Mouse (Mus musculus) kidney, embryonic 16.5 days (tissue): ENCODE results near the gene Cpne1. TPM values are rescaled to one million over a fixed set of nuclear protein-coding genes. Genes with fewer than 3 reads are reported as not detected.
A peak's percentile ranks its signal among the peaks of the same experiment; 100 is the strongest.

Experiments
- ATAC-seq: fragments of 200-750 bp; cut with Nextera tagmentation; 2 replicates; pipeline ENCODE4 v1.8.0; 2017; ENCODE audit warnings: moderate TSS enrichment; ENCODE audit not compliant: low FRiP score, low TSS enrichment
- H3K27ac ChIP-seq: fragments of 300-500 bp; sonication (generic); 2 replicates; pipeline ENCODE4 v1.5.1; 2014; ENCODE audit warnings: low read length
- H3K27me3 ChIP-seq: fragments of 300-500 bp; sonication (generic); 2 replicates; pipeline ENCODE4 v1.6.1; 2014; ENCODE audit warnings: low read length, control low read depth, mixed read lengths; ENCODE audit not compliant: insufficient read depth
- H3K36me3 ChIP-seq: fragments of 300-500 bp; sonication (generic); 2 replicates; pipeline ENCODE4 v1.6.1; 2014; ENCODE audit warnings: low read length, control low read depth, mixed read lengths; ENCODE audit not compliant: insufficient read depth
- H3K4me1 ChIP-seq: fragments of 300-500 bp; sonication (generic); 2 replicates; pipeline ENCODE4 v1.6.1; 2014; ENCODE audit warnings: low read length, control low read depth, mixed read lengths; ENCODE audit not compliant: insufficient read depth
- H3K4me2 ChIP-seq: fragments of 300-500 bp; sonication (generic); replicated peaks from 2 replicates; pipeline ENCODE4 v1.6.1; 2014; ENCODE audit warnings: low read depth, low read length
- H3K4me3 ChIP-seq: fragments of 300-500 bp; sonication (generic); 2 replicates; pipeline ENCODE4 v1.5.1; 2014; ENCODE audit warnings: mild to moderate bottlenecking, low read length
- H3K9ac ChIP-seq: fragments of 300-500 bp; sonication (generic); replicated peaks from 2 replicates; pipeline ENCODE4 v1.6.1; 2014; ENCODE audit warnings: low read length
- H3K9me3 ChIP-seq: fragments of 300-500 bp; sonication (generic); 2 replicates; pipeline ENCODE4 v1.6.1; 2016; ENCODE audit warnings: low read length, control low read depth
- WGBS: fragments of 180-500 bp; shearing (Covaris S2); extraction: QIAGEN DNeasy Blood & Tissue Kit; methylation state at CpG from one replicate; pipeline ENCODE4 v1.1.7; 2014; 5-methylcytosine and 5-hydroxymethylcytosine counted together
- polyA plus RNA-seq: library from polyadenylated mRNA; unstranded; fragments of >200 nt; fragmentation: Nextera tagmentation; extraction: Ambion mirVana; gene quantifications from 2 replicates; pipeline ENCODE4 v1.2.1, GENCODE M21; 2015

The Cpne1 gene
- polyA plus RNA-seq, 1 experiment from 2014 or later, result 70.6 TPM

DNA sequence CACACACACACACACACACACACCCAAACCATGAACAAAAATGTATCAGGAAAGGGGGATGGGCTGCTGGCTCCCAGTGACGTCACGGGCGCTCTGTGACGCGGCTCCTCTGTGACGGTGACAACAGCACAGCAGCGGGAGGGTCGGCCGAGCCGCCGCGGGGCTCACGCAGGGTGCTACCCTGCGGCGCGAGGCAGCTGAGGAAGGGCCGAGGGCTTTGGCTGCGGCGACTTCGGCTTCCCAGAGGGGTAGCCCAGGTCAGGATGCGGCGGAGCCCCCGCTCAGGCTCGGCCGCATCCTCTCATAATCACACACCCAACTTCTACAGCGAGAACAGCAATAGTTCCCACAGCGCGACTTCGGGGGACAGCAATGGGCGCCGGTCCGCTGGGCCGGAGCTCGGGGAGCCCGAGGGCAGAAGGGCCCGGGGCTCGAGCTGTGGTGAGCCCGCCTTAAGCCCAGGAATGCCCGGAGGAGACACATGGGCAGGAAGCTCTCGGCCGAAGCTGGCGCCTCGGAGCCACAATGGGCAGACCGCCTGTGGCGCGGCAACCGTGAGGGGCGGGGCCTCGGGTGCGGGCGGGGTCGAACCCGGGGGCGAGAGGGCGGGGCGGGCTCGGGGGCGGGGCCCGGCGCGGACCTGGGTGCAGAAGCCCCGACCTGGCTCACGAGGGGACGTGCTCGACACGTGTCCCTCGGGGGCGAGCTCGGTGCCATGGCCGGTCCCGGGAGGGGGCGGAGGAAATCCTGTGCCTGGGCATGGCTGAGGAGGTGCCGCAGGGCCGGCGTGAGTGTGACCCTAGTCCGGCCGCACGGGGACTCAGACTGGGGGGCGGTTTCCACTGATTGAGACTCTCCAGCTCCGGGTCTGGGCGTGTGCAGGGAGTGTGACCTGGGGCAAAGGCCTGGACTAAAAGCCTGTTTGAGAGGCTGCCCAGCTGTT, 46.4 kb downstream of the Cpne1 start, which contains the start of gene Spag4:
Gene Spag4, plus strand, starts transcription at position 77 of the 943 bp plus-strand sequence.
- H3K4me2 ChIP-seq, result peak within 1 kb of the TSS; percentile 96
- no peaks in the 10 kb centered on the region for H3K27me3 ChIP-seq
- peak within 1 kb of the TSS; percentile 85 for H3K27ac ChIP-seq
- H3K4me3 ChIP-seq, result peak within 1 kb of the TSS; percentile 73
- peak within 1 kb of the TSS; percentile 86 for H3K9ac ChIP-seq
- peak; percentile 87 for ATAC-seq
- H3K4me1 ChIP-seq, result peaks cover 8% of the 10 kb centered on the region
- under 1% methylated on average over 68 of the region's 81 CpGs for WGBS
- peaks cover 16% of the 10 kb centered on the region for H3K36me3 ChIP-seq
- no peaks in the 10 kb centered on the region for H3K9me3 ChIP-seq

DNA sequence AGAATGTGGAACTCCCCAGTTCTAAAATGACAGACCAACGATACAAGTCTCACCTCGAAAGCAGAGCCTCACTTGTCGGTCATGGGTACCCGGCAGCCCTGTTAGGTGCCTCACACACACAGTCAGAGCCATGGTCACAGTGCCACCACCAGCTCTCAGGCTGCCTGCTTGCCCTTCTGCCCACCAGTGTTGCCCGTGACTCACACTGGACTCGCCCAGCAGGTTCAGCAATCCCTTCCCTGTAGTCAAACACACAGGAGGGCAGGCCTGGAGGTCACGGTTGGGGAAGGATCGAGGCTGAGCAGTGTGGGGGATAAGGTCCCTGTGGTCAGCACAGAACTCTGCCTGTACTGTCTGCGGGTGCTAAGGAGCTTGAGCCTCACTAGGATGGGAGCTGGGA, 58.9 kb downstream of the Cpne1 start, which contains the start of gene Fer1l4:
Gene Fer1l4, minus strand, starts transcription at position 132 of the 400 bp plus-strand sequence.
- no peak within 1 kb of the TSS for H3K27ac ChIP-seq
- H3K4me2 ChIP-seq, result no peak within 1 kb of the TSS
- H3K36me3 ChIP-seq, result no peaks in the 10 kb centered on the region
- no peaks in the 10 kb centered on the region for H3K4me1 ChIP-seq
- no peaks in the 10 kb centered on the region for H3K9me3 ChIP-seq
- no peak within 1 kb of the TSS for H3K4me3 ChIP-seq
- H3K27me3 ChIP-seq, result no peaks in the 10 kb centered on the region
- 79% methylated on average over 9 of the region's 9 CpGs for WGBS
- no peak within 1 kb of the TSS for H3K9ac ChIP-seq
- ATAC-seq, result no peak

DNA sequence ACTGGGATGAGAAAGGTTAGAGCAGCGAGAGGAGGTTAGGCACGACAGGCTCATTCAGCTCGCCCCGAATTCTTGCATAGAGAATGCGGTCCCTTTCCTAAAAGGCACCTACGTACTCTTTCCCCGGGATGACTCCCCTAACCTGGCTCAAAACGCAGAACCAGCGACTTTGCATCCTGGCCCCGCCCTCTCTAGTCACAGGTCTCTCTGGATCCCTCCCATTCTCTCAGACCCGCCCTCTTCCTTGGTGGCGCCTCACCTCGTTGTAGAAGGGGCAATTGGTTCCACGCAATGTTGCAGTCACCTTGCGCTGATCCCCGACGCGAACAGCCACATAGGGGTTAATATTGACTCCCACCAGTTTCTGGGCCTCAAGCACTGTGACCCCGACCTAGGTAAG, 63.8 kb downstream of the Cpne1 start:
- H3K4me1 ChIP-seq, result no peaks in the 10 kb centered on the region
- H3K4me2 ChIP-seq, result peak overlapping the region; percentile 50
- peak overlapping the region; percentile 23 for H3K4me3 ChIP-seq
- no peaks in the 10 kb centered on the region for H3K27me3 ChIP-seq
- no peaks in the 10 kb centered on the region for H3K9me3 ChIP-seq
- H3K27ac ChIP-seq, result no peak overlapping the region
- H3K36me3 ChIP-seq, result no peaks in the 10 kb centered on the region
- H3K9ac ChIP-seq, result no peak overlapping the region
- peak; percentile 54; the same call in 1 of the 2 replicates for ATAC-seq
- 4% methylated on average over 19 of the region's 19 CpGs for WGBS

DNA sequence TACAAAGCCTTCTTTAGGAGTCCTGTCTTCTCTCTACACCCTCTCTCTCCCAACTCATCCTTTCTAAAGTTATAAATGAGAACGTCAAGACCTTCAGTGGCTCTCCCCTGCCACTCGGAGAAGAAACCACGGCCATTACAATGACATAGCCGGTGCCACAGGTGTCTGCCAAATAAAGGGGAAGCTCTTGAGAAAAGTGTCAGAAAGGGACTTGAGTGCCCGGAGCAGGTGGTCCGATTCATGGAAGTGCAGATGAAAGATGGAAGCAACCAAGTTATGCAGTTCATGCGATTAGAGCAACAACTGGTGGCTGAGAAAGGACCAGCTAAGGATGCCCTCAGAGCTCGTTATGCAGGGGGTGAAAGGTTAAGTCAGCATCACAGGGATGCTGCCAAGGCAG, 68.9 kb downstream of the Cpne1 start:
- 81% methylated on average over 8 of the region's 8 CpGs for WGBS

DNA sequence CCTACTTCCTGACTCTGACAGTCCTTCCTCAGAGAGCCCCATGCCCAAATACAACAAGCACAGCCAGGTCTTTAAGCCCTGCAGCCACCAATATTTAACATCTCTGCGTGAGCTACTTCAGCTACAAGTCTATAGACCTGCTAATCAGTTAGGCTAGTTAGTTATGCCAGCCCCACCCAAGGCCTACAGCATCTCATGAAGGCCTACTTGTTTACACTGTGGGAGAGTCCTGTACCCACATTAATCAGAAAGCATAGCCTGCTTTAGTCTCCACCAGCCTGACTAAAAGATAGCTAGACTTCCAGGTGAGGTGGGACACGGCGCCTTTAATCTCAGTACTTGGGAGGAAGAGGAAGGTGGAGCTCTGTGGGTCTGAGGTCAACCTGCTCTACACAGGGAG, 72.4 kb downstream of the Cpne1 start:
- Histone ChIP-seq H3K9me3 (no peaks in the 10 kb centered on the region), H3K4me3 (no peak overlapping the region), H3K9ac (no peak overlapping the region), H3K27ac (no peak overlapping the region), H3K27me3 (no peaks in the 10 kb centered on the region), H3K4me2 (no peak overlapping the region), H3K4me1 (no peaks in the 10 kb centered on the region), H3K36me3 (no peaks in the 10 kb centered on the region)
- WGBS, result 83% methylated on average over 3 of the region's 3 CpGs
- ATAC-seq, result no peak

More for the DNA sequence above, 68.9 kb downstream of the Cpne1 start:
- H3K27me3 ChIP-seq, result no peaks in the 10 kb centered on the region
- no peak overlapping the region for H3K4me3 ChIP-seq
- no peak for ATAC-seq
- no peaks in the 10 kb centered on the region for H3K36me3 ChIP-seq
- no peaks in the 10 kb centered on the region for H3K4me1 ChIP-seq
- no peak overlapping the region for H3K4me2 ChIP-seq
- H3K9me3 ChIP-seq, result no peaks in the 10 kb centered on the region
- H3K9ac ChIP-seq, result no peak overlapping the region
- no peak overlapping the region for H3K27ac ChIP-seq

DNA sequence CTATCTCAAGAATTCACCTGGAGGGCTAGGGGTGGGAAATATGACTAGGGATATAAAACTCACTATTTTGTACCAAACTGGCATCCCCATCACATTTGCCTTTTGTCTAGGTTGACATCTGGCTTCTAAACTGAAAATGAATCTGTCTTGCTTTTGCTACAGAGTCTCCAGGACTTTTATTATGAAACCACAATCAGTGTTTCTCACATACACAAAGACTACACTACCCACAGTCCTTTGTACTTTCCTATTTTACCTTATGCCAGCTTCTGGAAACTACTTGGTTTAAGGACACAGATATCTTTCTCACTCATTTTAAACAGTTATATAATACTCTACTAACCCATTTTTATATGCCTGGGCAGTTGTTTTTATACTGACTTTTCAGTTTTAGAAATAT, 86.3 kb downstream of the Cpne1 start:
- ATAC-seq, result no peak
- Histone ChIP-seq H3K9me3 (no peaks in the 10 kb centered on the region), H3K4me1 (no peaks in the 10 kb centered on the region), H3K4me3 (no peak overlapping the region), H3K9ac (no peak overlapping the region), H3K36me3 (no peaks in the 10 kb centered on the region), H3K27me3 (no peaks in the 10 kb centered on the region), H3K4me2 (no peak overlapping the region), H3K27ac (no peak overlapping the region)

Other genes starting within 250 kb of the Cpne1 start
- 84.1 and 94.3 TPM in 2 replicates for gene Uqcc1, start 181.7 kb downstream of the Cpne1 start, polyA plus RNA-seq
- gene Gm15557, start 171.2 kb downstream of the Cpne1 start, polyA plus RNA-seq, result not detected in 2 replicates
- 0.64 and 1.3 TPM in 2 replicates for gene Gdf5, start 166.6 kb downstream of the Cpne1 start, polyA plus RNA-seq
- gene Cep250, start 155.5 kb downstream of the Cpne1 start, polyA plus RNA-seq, result 18.1 and 19.8 TPM in 2 replicates
- 1.4 and 2.2 TPM in 2 replicates for gene 6430550D23Rik, start 104.0 kb downstream of the Cpne1 start, polyA plus RNA-seq
- 288 and 302 TPM in 2 replicates for gene Ergic3, start 103.9 kb downstream of the Cpne1 start, polyA plus RNA-seq
- gene Fer1l4, start 59.0 kb downstream of the Cpne1 start, polyA plus RNA-seq, result 0.15 and 0.37 TPM in 2 replicates
- gene Spag4, start 46.8 kb downstream of the Cpne1 start, polyA plus RNA-seq, result 2.8 and 3.3 TPM in 2 replicates
- gene Rbm12, start within 50 bp of the Cpne1 start, polyA plus RNA-seq, result 27.7 and 29.3 TPM in 2 replicates
- gene Gm28036, start 15.1 kb upstream of the Cpne1 start, polyA plus RNA-seq, result 22.0 and 26.5 TPM in 2 replicates
- gene Romo1, start 32.1 kb upstream of the Cpne1 start, polyA plus RNA-seq, result 361 and 371 TPM in 2 replicates
- gene Nfs1, start 32.2 kb upstream of the Cpne1 start, polyA plus RNA-seq, result 56.1 and 60.1 TPM in 2 replicates
- gene Rbm39, start 68.3 kb upstream of the Cpne1 start, polyA plus RNA-seq, result 569 and 661 TPM in 2 replicates
- gene Phf20, start 84.5 kb upstream of the Cpne1 start, polyA plus RNA-seq, result 68.2 and 82.5 TPM in 2 replicates
- gene Cnbd2, start 200.3 kb upstream of the Cpne1 start, polyA plus RNA-seq, result 5.5 and 8.1 TPM in 2 replicates
- 48.8 and 58.0 TPM in 2 replicates for gene Scand1, start 200.7 kb upstream of the Cpne1 start, polyA plus RNA-seq